Mouse (Mus musculus): ENCODE data around the gene Serpinb13. TPM values are rescaled to one million over a fixed set of nuclear protein-coding genes. Genes with fewer than 3 reads are reported as not detected.

The Serpinb13 gene
- not detected for polyA plus RNA-seq (2017; shearing (Covaris generic))

DNA sequence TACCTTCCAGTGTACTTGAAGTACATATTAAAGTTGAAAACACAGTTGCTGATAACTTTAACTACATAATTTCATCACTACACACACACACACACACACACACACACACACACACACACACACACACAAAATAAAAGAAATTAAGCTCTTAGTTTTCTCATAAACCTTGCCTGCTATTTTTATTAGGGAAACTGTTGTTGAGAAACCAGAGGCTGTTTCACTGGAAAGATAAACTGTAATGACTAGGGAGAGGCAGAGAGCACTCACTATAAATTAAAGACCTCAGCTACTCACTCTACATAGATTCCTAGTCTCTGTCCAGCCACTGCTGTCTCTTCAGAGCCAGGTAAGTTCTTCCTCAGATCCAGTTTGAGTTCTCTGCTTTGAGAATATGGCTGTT lies at the start of gene Serpinb13:
Gene Serpinb13, plus strand, starts transcription at position 301 of the 400 bp plus-strand sequence.

DNA sequence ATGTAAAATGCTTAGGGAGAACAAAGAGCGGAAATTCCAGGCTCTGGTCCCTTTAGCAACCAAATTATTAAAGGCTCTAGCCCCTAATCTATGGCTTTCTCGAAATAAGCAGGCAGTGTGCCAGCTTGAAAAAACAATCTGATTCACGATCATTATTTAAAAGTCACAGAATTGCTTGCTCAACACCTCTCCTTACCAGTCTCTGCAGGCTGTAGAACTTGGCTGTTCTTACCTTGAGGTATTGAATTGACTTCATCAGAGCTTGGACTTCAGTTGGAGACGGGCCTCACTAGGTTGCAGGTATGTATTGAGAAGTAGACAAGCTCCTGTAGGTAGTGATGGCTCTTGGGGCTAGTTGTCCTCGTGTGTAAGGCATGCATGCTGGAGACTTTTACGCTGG lies 46.5 kb upstream of the Serpinb13 start, which contains the start of gene Serpinb12:
Gene Serpinb12, plus strand, starts transcription at position 185 of the 400 bp plus-strand sequence.

Other genes starting within 250 kb of the Serpinb13 start
- gene Kdsr, start 221.3 kb upstream of the Serpinb13 start, polyA plus RNA-seq (2017; shearing (Covaris generic)): 27.3 TPM
- gene Vps4b, start 184.3 kb upstream of the Serpinb13 start, polyA plus RNA-seq (2017; shearing (Covaris generic)): 133 TPM
- not detected for gene Serpinb5, start 119.8 kb upstream of the Serpinb13 start, polyA plus RNA-seq (2017; shearing (Covaris generic))
- not detected for gene Serpinb12, start 46.5 kb upstream of the Serpinb13 start, polyA plus RNA-seq (2017; shearing (Covaris generic))
- not detected for gene Serpinb3a, start 71.3 kb downstream of the Serpinb13 start, polyA plus RNA-seq (2017; shearing (Covaris generic))
- not detected for gene Serpinb3d, start 102.5 kb downstream of the Serpinb13 start, polyA plus RNA-seq (2017; shearing (Covaris generic))